Mouse (Mus musculus): ENCODE measurements around the gene Rnd1.
A peak's percentile ranks its signal among the peaks of the same experiment; 100 is the strongest.

The Rnd1 gene

DNA sequence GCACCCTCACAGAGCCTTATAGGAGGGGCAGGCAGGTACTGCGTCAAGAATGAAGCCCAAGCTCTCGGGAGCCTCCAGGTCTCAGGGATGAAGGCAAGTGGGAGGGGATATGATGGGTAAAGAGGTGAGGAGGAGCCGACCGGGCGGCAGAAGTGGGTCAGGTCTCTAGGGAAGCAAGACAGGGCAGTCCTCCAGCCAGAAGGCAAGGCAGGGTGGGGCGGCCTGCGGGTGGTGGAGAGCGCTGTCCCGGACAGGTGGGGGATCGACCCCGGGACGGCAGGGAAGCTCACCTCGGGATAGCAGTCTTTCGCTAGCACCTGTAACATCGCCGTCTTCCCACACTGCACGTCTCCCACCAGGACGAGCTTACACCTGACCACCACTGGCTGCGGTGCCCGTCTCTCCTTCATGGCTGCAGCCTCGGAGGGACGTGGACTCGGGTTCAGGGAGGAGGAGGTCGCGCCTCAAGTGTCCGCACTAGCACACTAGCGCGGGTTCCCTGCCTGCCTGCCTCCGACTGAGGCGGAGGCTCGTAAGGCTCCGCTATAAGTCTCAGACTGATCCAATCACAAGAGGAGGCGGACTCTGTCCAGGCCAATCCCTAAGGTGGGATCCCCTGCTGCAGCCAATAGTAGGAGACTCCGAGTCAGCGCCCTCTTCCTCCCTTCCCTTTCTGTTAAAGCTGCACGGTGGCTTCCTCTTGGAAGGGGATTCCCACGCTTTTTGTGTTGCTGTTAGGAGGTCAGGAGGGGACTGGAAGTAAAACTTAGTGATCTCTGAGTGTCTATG lies at the start of gene Rnd1:
Gene Rnd1 (minus strand): TSS at position 522 of the 789 bp plus-strand sequence.
- DNase-seq (ENCODE audit: extremely low read depth, insufficient read length, low spot score) = peak; percentile 87

GRCm38 (mm10) chr15:98726746-98727145 lies 49.5 kb upstream of the Rnd1 start:
- DNase-seq (ENCODE audit: extremely low read depth, insufficient read length, low spot score) = no peak

DNA sequence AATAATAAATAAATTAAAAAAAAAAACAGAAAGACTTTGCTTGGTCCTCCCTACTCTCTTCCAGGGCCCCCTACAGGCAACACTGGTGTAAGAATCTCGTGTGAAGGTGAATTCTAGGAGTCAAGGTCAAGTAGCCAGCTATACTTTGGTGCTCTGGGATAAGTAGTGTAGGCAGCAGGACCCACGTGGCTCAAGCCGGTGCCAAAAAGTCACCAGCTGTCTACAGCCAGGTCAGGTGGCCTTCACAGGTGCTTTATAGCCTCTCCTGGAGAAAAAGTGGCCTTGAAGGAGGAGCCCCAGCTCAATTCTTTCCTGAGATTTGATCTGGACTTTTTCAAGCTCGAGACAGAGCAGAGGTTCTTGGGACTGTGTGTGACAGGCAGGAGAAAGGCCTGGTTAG lies 48.8 kb upstream of the Rnd1 start:
- no peak for DNase-seq (ENCODE audit: extremely low read depth, insufficient read length, low spot score)

DNA sequence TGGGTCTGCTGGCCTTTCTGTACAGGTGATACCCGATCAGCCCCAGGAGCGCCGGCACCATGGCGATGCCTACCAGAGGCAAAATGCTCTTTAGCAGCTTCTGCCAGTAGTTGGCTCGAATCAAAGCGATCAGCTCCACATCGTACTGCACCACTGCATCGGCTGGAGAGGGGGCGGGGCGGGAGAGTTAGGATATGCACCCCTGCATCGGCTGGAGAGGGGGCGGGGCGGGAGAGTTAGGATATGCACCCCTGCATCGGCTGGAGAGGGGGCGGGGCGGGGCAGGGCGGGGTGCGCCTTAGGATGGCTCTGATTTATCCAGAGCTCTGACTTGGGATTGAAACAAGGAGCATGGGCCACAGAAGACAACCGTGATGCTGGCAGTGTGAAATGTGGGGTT lies 47.2 kb upstream of the Rnd1 start:
- no peak for DNase-seq (ENCODE audit: extremely low read depth, insufficient read length, low spot score)

DNA sequence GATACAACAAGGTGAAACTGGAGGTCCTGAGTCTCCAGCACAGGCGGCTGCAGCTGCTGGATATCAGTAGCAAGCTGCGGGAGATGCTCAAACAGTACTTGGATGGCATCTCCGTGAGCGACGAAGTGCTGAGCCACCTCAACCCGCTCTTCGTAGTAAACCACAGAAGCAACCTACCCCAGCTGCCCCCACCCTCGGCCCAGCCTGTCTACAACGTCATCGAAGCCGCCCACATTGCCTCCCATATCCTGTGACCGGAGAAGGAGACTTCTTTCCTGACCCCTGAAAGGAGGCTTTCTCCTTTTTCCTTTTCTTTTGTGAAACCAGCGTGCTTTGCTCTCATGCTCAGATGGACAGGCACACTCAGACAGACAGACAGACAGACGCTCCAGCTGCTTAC lies 45.6 kb upstream of the Rnd1 start:
- no peak for DNase-seq (ENCODE audit: extremely low read depth, insufficient read length, low spot score)

DNA sequence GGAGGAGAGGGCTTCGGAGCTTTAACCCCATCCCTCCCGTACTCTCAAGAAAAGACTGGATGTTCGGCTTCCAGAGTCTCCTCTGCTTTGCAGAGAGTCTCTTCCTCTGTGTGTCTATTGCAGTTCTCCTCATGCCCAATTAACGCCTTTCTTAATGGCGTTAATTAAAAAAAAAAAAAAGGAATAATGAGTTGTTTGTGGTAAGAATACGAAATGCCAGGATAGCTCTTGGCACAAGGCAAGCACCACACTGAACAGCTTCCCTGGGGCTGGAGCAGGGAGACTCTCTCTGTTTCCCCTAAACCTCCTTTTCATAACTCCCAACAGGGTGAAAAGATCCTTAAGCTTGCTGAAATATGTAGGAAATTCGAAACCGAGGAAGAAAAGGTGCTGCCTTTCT lies 44.9 kb upstream of the Rnd1 start:
- no peak for DNase-seq (ENCODE audit: extremely low read depth, insufficient read length, low spot score)

- no peak for DNase-seq (ENCODE audit: extremely low read depth, insufficient read length, low spot score)
Observed at GRCm38 (mm10) chr15:98717301-98717700, 40.0 kb upstream of the Rnd1 start.

GRCm38 (mm10) chr15:98714230-98714652 lies 37.0 kb upstream of the Rnd1 start:
- peak; percentile 81 for DNase-seq (ENCODE audit: extremely low read depth, insufficient read length, low spot score)

GRCm38 (mm10) chr15:98710442-98710841 lies 33.2 kb upstream of the Rnd1 start:
- no peak for DNase-seq (ENCODE audit: extremely low read depth, insufficient read length, low spot score)

DNA sequence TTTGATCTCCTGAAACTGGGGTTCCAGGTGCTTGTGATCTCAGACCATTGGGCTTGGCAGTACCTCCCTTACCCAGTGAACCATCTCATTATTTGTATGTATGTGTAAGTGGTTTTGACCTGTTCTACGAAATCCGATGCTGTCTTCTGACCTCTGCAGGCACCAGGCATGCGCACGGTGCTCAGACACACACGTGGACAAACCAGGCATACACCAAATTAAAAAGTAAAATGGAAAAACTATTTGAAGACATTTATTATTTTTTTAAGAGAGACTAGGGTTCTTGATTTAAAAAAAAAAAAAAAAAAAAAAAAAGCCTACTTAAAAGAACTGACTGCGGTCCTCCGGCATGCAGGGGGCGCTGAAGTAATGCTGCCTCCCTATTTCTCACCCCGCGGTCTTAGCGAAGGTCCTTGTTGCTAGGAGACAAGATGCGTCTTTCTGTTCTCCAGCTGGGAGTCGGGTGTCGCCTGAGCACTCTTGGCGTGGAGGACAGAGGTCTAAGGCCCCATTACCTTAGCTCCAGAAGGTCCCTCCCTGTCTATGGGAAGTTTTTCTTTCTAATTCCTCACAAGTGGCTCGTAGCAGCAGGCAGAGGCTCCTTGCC lies 30.6 kb upstream of the Rnd1 start, which contains the start of gene Ccdc65:
Gene Ccdc65 (plus strand): TSS at position 442 of the 607 bp plus-strand sequence.
- DNase-seq (ENCODE audit: extremely low read depth, insufficient read length, low spot score) = peak; percentile 52

DNA sequence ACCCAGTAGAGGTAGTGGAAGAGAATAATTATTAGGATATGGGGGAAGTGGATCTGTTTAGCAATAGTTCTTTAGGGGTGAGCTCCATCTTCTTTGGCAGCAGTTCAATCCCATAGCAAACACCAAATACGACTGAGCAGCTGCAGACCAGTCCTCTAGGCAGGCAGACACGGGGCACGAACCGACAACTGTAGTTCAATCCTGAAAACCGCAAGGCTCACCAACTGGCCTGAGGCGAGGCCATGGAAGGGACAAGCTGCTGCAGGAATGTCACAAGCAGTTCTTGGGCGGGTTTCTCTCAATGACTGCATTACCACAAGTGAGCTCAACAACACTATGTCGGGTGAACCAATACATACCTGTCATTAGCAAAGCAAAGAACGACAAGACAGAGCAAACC lies 27.1 kb upstream of the Rnd1 start:
- DNase-seq (ENCODE audit: extremely low read depth, insufficient read length, low spot score) = no peak

- peak; percentile 84 for DNase-seq (ENCODE audit: extremely low read depth, insufficient read length, low spot score)
Observed at GRCm38 (mm10) chr15:98699190-98700105, 22.2 kb upstream of the Rnd1 start.

DNA sequence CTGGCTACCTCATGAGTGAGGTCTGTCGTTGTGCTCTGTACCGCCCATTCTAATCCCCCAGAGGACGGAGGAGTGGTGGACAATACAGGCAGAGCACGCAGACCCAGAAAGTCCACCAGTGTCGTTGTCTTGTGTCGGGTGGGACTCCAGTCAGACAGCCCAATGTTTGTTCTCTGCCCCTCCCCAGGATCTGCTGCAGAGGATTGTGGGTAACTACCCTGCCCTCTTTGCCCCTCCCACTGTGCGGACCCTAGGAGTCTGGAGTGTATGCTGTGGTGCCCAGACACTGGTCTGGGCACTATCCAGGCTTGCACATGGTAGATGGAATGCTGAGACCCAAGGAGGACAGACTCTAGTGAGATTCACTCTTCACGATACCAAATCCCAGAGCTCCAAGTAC lies 19.0 kb upstream of the Rnd1 start:
- DNase-seq (ENCODE audit: extremely low read depth, insufficient read length, low spot score) = no peak

- DNase-seq (ENCODE audit: extremely low read depth, insufficient read length, low spot score) = no peak
Observed at GRCm38 (mm10) chr15:98695726-98696125, 18.5 kb upstream of the Rnd1 start.

- peak; percentile 74 for DNase-seq (ENCODE audit: extremely low read depth, insufficient read length, low spot score)
Observed at GRCm38 (mm10) chr15:98692171-98692715, 15.0 kb upstream of the Rnd1 start.

- DNase-seq (ENCODE audit: extremely low read depth, insufficient read length, low spot score) = no peak
Observed at GRCm38 (mm10) chr15:98691486-98692147, 14.4 kb upstream of the Rnd1 start.

- DNase-seq (ENCODE audit: extremely low read depth, insufficient read length, low spot score) = no peak
Observed at GRCm38 (mm10) chr15:98689682-98690081, 12.4 kb upstream of the Rnd1 start.

DNA sequence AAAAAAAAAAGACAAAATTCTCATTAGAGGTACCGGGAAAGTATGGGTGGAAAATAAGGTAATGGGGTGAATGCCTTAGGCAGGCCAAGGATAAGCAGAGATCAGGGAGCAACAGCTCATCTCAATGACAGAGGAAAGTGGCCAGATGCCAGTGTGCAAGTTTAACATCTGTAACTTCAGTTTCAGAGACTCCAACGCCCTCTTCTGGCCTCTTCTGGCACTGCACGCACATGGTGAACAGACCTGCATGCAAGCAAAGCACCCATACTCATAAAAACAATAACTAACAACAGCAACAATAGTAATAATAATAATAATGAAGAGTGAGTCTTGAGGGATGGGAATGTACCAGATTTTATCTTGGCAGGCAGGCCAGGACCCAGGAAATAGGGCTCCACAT lies 8.7 kb upstream of the Rnd1 start:
- DNase-seq (ENCODE audit: extremely low read depth, insufficient read length, low spot score) = no peak

- no peak for DNase-seq (ENCODE audit: extremely low read depth, insufficient read length, low spot score)
Observed at GRCm38 (mm10) chr15:98683746-98684145, 6.5 kb upstream of the Rnd1 start.

- DNase-seq (ENCODE audit: extremely low read depth, insufficient read length, low spot score) = no peak
Observed at GRCm38 (mm10) chr15:98683177-98683576, 5.9 kb upstream of the Rnd1 start.
